Mouse (Mus musculus): ENCODE data around the gene Xpnpep1. TPM values are rescaled to one million over a fixed set of nuclear protein-coding genes. Genes with fewer than 3 reads are reported as not detected.
A peak's percentile ranks its signal among the peaks of the same experiment; 100 is the strongest.

Gene Xpnpep1
- total RNA-seq, 2 experiments from 2014 or later = 80.0 to 90.6 TPM

- peak; percentile 99 for DNase-seq (ENCODE audit: low spot score)
- intact Hi-C loops (cut with DNase I) = loop anchor here (5.0 kb wide), 1 partner anchor 274 kb away; the partner anchor contains the start of gene Mxi1
Measured at GRCm38 (mm10) chr19:53038435-53038938, 1.5 kb downstream of the Xpnpep1 start.

DNA sequence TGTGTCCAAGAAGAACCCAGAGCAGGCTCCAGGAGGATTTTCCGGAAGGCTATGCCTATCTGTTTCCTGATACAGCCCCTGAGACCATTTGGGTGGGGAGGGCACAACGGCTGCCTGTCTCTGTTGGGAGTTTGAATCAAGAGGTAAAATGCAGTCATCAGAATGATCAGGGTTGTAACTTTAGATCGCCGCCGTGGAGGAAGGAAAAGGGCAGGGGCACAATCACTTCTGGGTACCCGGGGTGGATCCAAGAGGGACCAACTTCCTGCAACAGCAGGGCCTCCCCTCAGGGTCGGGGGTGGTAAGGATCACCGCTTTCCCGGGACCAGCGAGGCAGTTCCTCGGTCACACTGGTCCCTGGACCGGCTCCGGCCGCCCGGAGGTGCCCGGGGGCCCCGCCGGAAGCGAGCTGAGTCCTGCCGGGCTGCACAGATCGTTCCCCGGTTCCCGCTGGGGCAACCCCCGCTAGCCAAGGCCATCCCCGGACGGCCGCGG, 2.0 kb downstream of the Xpnpep1 start:
- no peak for DNase-seq (ENCODE audit: low spot score)
- intact Hi-C loops (cut with DNase I) = loop anchor here (5.0 kb wide), 1 partner anchor 274 kb away; the partner anchor contains the start of gene Mxi1

- intact Hi-C loops (cut with DNase I) = no loop called here
Measured at GRCm38 (mm10) chr19:53033159-53033943, 6.7 kb downstream of the Xpnpep1 start.

GRCm38 (mm10) chr19:53032647-53033046, 7.4 kb downstream of the Xpnpep1 start:
- intact Hi-C loops (cut with DNase I) = no loop called here
- no peak for DNase-seq (ENCODE audit: low spot score)

More at GRCm38 (mm10) chr19:53033159-53033943, 6.7 kb downstream of the Xpnpep1 start:
- DNase-seq (ENCODE audit: low spot score) = no peak

- DNase-seq (ENCODE audit: low spot score) = no peak
Measured at GRCm38 (mm10) chr19:53031957-53032371, 8.1 kb downstream of the Xpnpep1 start.

GRCm38 (mm10) chr19:53030279-53030678, 9.7 kb downstream of the Xpnpep1 start:
- intact Hi-C loops (cut with DNase I) = no loop called here

More at GRCm38 (mm10) chr19:53031957-53032371, 8.1 kb downstream of the Xpnpep1 start:
- intact Hi-C loops (cut with DNase I) = no loop called here

DNA sequence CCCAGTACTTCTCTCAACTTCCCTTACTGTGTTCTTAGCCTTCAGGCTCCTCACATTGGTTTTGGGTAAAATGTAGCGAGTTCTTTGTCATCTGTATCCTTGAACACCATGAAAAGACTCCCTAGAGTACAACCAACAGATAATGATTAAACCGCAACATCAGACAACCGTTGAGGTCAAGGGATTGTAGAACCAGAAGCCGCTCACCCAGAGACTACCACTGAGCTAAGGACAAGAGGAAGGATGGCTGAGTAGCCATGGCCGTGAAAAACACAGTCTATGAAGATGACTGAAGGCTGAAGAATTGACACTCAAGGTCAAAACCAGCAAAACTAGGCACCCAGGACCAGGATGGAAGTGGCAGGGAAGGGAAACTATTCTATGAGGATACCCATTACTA, 10.3 kb downstream of the Xpnpep1 start:
- intact Hi-C loops (cut with DNase I) = no loop called here
- DNase-seq (ENCODE audit: low spot score) = no peak

More at GRCm38 (mm10) chr19:53030279-53030678, 9.7 kb downstream of the Xpnpep1 start:
- no peak for DNase-seq (ENCODE audit: low spot score)

GRCm38 (mm10) chr19:53029045-53029444, 11.0 kb downstream of the Xpnpep1 start:
- intact Hi-C loops (cut with DNase I) = no loop called here
- no peak for DNase-seq (ENCODE audit: low spot score)

GRCm38 (mm10) chr19:53028216-53028615, 11.8 kb downstream of the Xpnpep1 start:
- intact Hi-C loops (cut with DNase I) = no loop called here
- DNase-seq (ENCODE audit: low spot score) = no peak

DNA sequence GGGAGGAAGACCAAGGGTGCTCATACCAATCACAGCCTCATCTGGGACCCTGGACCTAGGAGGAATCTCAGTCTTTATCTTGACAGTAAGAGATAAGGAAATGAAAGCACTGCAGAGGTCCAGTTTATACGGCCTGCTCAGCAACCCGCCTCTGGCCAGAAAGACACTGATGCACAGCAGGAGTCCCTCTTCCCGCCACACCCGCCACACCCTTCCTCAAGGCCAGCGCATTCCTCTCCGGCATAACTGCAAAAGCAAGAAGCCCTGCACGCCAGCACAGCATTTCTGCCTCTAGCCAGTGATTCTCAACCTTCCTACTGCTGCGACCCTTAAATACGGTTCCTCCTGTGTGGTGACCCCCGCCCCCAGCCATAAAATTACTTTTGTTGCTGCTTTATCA, 16.8 kb downstream of the Xpnpep1 start:
- intact Hi-C loops (cut with DNase I) = no loop called here
- no peak for DNase-seq (ENCODE audit: low spot score)

DNA sequence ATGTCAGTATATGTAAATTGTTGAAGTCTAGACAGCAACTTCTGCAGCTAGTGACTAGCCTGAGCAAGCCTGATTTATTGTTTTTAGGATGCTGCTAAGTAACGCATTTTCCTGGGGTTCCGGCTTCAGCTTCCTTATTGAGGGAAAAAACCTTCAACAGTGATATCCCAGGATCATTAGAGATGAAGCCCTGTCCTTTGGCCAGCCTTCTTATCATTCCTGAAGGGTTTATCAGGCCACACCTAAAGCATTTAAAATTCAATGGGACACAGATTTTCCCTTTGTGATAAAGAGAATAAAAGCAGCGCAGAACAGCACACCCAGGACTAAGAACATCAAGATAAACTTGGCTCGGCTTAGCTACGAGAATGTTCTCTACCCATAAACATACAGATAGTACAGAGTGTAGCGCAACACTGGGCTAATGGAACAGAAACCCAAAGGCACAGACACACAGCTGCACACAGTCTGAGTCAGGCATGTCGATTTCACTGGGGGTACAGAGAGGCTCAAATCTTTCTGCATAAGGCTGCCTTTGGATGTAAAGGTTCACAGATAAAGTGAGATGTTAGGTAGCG, 17.9 kb downstream of the Xpnpep1 start:
- no peak for DNase-seq (ENCODE audit: low spot score)
- intact Hi-C loops (cut with DNase I) = no loop called here

GRCm38 (mm10) chr19:53021537-53021936, 18.5 kb downstream of the Xpnpep1 start:
- intact Hi-C loops (cut with DNase I) = no loop called here

DNA sequence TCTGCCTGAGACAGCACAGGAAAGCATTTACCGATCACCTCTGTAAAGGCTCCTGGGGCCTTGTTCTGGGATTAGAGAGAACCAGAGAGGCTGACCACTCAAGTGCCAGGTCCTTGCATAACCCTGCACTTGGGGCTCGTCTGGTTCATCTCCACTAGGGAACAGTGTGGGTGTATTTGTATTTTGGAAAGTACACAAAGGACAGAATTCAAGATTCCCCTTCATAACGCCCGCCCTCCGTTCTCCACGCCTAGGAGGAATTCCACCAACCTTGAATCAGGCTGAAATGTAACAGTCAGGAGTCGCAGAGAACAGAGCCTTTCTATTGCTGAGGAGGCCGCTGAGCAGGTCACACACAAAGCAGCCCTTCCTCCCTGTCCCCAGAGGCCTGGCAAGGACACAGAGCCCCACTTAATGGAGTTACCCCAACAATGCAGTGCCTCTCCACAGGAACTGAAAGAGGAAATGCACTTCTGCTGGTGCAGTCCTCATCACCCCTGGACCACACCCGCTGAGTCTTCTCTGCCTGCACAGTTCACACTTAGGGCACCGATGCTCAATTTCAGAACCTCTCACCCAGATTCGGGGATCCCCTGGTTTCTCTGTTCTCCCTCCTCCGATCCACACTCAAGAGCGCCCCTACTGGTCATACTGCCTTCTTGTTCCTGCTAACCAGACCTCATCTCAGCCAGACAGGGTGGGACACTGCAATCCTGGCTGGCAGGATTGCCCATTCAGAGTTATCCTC, 20.1 kb downstream of the Xpnpep1 start:
- intact Hi-C loops (cut with DNase I) = loop anchor here (10.0 kb wide), 1 partner anchor 105 kb away; no protein-coding TSS in a partner anchor
- peak; percentile 68 for DNase-seq (ENCODE audit: low spot score)

More at GRCm38 (mm10) chr19:53021537-53021936, 18.5 kb downstream of the Xpnpep1 start:
- DNase-seq (ENCODE audit: low spot score) = no peak

GRCm38 (mm10) chr19:53017954-53018353, 22.1 kb downstream of the Xpnpep1 start:
- no peak for DNase-seq (ENCODE audit: low spot score)
- intact Hi-C loops (cut with DNase I) = loop anchor here (10.0 kb wide), 1 partner anchor 107 kb away; no protein-coding TSS in a partner anchor

DNA sequence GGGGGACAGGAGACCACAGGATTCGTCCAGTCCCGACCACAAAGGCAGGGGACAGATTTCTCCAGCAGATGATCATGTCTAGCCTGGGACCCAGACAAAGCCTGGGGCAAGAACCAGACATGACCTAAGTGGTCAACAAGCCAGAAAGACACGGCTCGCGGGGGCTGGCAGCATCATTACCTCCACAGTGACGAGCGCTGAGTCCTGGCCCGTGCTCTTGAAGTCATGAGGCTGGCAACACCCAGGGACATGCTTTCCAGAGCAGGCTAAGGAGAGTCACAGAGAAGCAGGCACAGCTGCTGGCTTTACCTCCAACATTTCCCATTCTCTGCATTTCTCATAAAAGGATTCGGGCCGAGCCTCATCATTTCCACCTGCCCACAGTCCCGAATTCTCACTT, 22.8 kb downstream of the Xpnpep1 start:
- intact Hi-C loops (cut with DNase I) = loop anchor here (10.0 kb wide), 1 partner anchor 108 kb away; no protein-coding TSS in a partner anchor
- peak; percentile 43 for DNase-seq (ENCODE audit: low spot score)

- intact Hi-C loops (cut with DNase I) = loop anchor here (5.0 to 10.0 kb wide), 2 partner anchors 110 to 212 kb away; no protein-coding TSS in a partner anchor
Measured at GRCm38 (mm10) chr19:53014910-53015710, 24.9 kb downstream of the Xpnpep1 start.

GRCm38 (mm10) chr19:53013744-53014143, 26.3 kb downstream of the Xpnpep1 start:
- intact Hi-C loops (cut with DNase I) = loop anchor here (5.0 to 10.0 kb wide), 2 partner anchors 111 to 214 kb away; no protein-coding TSS in a partner anchor
- DNase-seq (ENCODE audit: low spot score) = peak; percentile 63

More at GRCm38 (mm10) chr19:53014910-53015710, 24.9 kb downstream of the Xpnpep1 start:
- no peak for DNase-seq (ENCODE audit: low spot score)

DNA sequence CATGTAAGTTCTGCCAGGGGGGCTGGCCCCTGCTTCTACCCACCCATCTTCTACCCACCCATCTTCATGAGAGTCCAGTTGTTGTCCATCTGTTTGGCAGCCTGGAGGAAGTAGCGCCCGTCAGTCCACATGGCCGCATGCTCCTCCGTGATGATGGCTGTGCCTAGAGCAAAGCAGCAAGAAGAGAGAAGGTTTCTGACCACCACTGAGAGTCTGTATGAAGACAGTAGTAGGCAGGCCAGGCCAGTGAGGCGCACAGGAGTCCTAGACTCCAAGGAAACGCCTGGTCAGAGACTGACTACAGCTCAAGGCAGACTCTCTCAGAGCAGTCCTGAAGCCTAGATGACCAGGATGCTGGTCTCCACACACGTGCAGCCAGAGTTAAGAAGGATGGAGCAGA, 26.7 kb downstream of the Xpnpep1 start:
- intact Hi-C loops (cut with DNase I) = loop anchor here (5.0 to 10.0 kb wide), 2 partner anchors 111 to 214 kb away; no protein-coding TSS in a partner anchor
- no peak for DNase-seq (ENCODE audit: low spot score)

DNA sequence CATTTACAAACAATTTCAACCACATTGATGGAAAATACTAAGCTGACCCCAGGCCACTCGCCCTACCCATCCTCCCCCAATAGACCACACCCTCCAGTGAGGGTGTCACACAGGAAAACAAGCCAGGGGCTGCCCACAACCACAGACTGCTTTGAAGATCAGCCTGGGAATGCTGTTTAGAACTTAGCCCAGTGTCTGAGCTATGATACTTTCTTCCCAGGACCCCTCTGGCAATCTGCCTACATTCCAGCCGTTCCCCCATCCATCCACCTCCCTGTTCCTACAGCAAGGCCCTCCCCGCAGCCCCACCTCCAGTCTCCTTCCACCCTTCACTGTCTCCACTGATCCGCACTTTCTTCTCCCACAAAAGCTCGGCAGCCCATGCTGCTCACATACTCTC, 29.1 kb downstream of the Xpnpep1 start:
- intact Hi-C loops (cut with DNase I) = loop anchor here (5.0 to 10.0 kb wide), 2 partner anchors 114 to 216 kb away; no protein-coding TSS in a partner anchor
- DNase-seq (ENCODE audit: low spot score) = no peak
